Mouse (Mus musculus) intestine, embryonic 16.5 days (tissue): ENCODE data around the gene Gtf3c5. TPM values are rescaled to one million over a fixed set of nuclear protein-coding genes. Genes with fewer than 3 reads are reported as not detected.

Experiments used
- ATAC-seq: fragments of 200-750 bp; cut with Nextera tagmentation; 2 replicates; pipeline ENCODE4 v1.8.0; 2017; ENCODE audit warnings: moderate TSS enrichment, moderate library complexity
- H3K27ac ChIP-seq: fragments of 300-500 bp; sonication (generic); 2 replicates; pipeline ENCODE4 v1.5.1; 2014; ENCODE audit warnings: mild to moderate bottlenecking, low read length
- H3K27me3 ChIP-seq: fragments of 300-500 bp; sonication (generic); replicated peaks from 2 replicates; pipeline ENCODE4 v1.6.1; 2014; ENCODE audit warnings: low read length, control low read depth, mixed read lengths; ENCODE audit not compliant: control insufficient read depth, insufficient read depth
- H3K36me3 ChIP-seq: fragments of 300-500 bp; sonication (generic); 2 replicates; pipeline ENCODE4 v1.6.1; 2014; ENCODE audit warnings: low read length, control low read depth; ENCODE audit not compliant: control insufficient read depth, insufficient read depth
- H3K4me1 ChIP-seq: fragments of 300-500 bp; sonication (generic); 2 replicates; pipeline ENCODE4 v1.6.1; 2014; ENCODE audit warnings: low read length, control low read depth, mixed read lengths; ENCODE audit not compliant: control insufficient read depth, insufficient read depth
- H3K4me2 ChIP-seq: fragments of 300-500 bp; sonication (generic); 2 replicates; pipeline ENCODE4 v1.6.1; 2014; ENCODE audit warnings: low read depth, low read length, control low read depth
- H3K4me3 ChIP-seq: fragments of 300-500 bp; sonication (generic); 2 replicates; pipeline ENCODE4 v1.5.1; 2014; ENCODE audit warnings: mild to moderate bottlenecking, low read length
- H3K9ac ChIP-seq: fragments of 300-500 bp; sonication (generic); 2 replicates; pipeline ENCODE4 v1.6.1; 2014; ENCODE audit warnings: low read depth, low read length
- H3K9me3 ChIP-seq: fragments of 300-500 bp; sonication (generic); 2 replicates; pipeline ENCODE4 v1.6.1; 2016; ENCODE audit warnings: low read length, control low read depth; ENCODE audit not compliant: control insufficient read depth
- WGBS: fragments of 180-500 bp; shearing (Covaris S2); extraction: QIAGEN DNeasy Blood & Tissue Kit; methylation state at CpG from one replicate; pipeline ENCODE4 v1.1.7; 2014; 5-methylcytosine and 5-hydroxymethylcytosine counted together
- polyA plus RNA-seq: library from polyadenylated mRNA; unstranded; fragments of >200 nt; fragmentation: Nextera tagmentation; extraction: Ambion mirVana; gene quantifications from 2 replicates; pipeline ENCODE4 v1.2.1, GENCODE M21; 2015

Gene Gtf3c5
- polyA plus RNA-seq, 1 experiment from 2014 or later = 32.2 TPM

DNA sequence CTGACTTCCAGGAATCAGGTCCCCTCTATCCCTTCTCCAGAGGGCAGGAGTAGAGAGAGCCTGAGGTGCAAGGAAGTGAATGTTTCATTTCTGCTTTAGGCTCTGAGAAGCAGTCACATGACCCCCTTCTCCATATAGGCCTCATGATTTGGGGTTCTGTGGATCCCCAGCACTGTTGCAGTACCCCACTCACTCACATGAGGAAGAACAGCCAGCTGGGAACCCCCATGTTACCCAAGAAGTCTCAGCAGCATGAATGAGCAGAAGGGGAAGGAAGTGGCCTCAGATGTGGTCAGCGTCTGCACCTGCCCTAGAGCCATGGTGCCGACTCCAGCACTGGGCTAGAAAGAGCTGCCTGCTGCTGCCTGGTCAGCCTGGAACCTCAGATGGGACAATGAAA is 43.6 kb downstream of the Gtf3c5 start:
- Histone ChIP-seq H3K27ac (peak overlapping the region; percentile 44), H3K27me3 (no peaks in the 10 kb centered on the region), H3K9ac (peak overlapping the region; percentile 38; the same call in 1 of the 2 replicates), H3K9me3 (no peaks in the 10 kb centered on the region), H3K4me3 (no peak overlapping the region), H3K4me1 (peaks cover 60% of the 10 kb centered on the region), H3K4me2 (no peak overlapping the region), H3K36me3 (peaks cover 5% of the 10 kb centered on the region; the same call in 1 of the 2 replicates)
- WGBS = 70% methylated on average over 2 of the region's 2 CpGs
- ATAC-seq = no peak

DNA sequence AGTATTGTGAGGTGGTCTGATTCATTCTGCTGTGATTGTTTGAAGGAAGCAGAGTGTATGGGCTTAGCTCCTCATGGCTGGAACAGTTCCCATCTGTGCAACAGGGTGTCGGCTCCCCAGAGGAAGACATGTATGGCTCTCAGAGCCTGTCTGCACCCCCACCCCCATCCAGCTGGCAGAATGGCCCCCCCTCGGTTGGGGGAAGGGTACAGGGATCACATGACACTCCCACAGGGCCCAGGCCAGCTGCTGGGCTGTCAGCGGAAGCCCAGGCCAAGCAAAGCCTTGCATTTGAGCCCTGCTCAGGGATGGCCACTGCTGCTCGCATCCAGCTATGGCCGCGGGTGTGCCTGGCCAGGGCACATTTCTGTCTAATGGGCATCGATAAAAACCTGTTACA is 44.3 kb downstream of the Gtf3c5 start:
- no peaks in the 10 kb centered on the region for H3K9me3 ChIP-seq
- peaks cover 5% of the 10 kb centered on the region; the same call in 1 of the 2 replicates for H3K36me3 ChIP-seq
- no peaks in the 10 kb centered on the region for H3K27me3 ChIP-seq
- peak; percentile 37; the same call in 1 of the 2 replicates for ATAC-seq
- H3K4me1 ChIP-seq = peaks cover 68% of the 10 kb centered on the region
- H3K9ac ChIP-seq = peak overlapping the region; percentile 38
- no peak overlapping the region for H3K4me3 ChIP-seq
- WGBS = 40% methylated on average over 7 of the region's 7 CpGs
- H3K27ac ChIP-seq = peak overlapping the region; percentile 44
- no peak overlapping the region for H3K4me2 ChIP-seq

GRCm38 (mm10) chr2:28538817-28539128 is 44.8 kb downstream of the Gtf3c5 start:
- Histone ChIP-seq H3K9me3 (no peaks in the 10 kb centered on the region), H3K9ac (0 out of 2 replicates have a peak overlapping the region, but pooled peaks have one; percentile 38), H3K4me2 (no peak overlapping the region), H3K27ac (peak overlapping the region; percentile 44), H3K36me3 (0 out of 2 replicates have a peak, but pooled peaks cover 2% of the 10 kb centered on the region), H3K4me3 (no peak overlapping the region), H3K4me1 (peaks cover 72% of the 10 kb centered on the region), H3K27me3 (no peaks in the 10 kb centered on the region)
- WGBS = 75% methylated on average over 1 of the region's 1 CpGs
- ATAC-seq = no peak

DNA sequence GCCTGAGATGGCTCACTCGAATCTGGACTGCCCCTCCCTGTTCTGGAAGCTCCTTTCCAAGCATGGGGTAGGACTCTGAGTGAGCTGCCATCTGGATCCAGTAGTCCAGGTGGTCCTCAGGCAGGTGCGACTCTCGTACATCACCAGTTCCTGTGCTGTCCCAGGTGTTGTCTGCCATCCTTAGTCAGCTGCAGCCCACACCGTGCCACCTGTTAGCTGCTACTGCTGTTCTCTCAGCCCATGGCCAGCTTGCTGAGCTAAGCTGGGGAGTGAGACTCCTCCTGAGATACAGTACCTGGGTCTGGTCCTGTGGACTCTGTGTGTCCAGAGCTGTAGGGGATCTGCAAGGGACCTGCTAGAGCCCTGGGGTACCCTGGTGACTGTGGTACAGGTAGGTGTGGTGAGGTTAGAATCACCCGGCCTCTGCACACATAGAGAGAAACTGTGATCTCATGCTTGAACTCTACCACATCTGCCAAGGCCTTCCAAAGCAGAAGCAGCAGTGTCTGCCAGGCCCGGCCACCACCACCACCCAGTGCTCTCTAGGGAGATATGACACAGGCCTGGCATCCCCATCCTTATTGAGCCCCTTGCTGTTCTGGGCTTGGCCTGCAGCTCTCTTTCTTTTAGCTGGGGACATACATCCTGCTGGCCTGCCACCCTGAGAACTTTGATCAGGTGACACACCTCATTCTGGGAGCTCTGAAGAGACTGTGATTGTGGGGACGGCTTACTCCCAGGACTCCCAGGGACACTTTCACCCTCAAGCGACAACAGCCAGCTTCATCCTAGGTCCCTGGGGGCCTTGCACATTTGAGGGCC is 45.3 kb downstream of the Gtf3c5 start:
- Histone ChIP-seq H3K4me1 (peaks cover 75% of the 10 kb centered on the region), H3K9ac (peak overlapping the region; percentile 45; the same call in 1 of the 2 replicates)
- WGBS = 68% methylated on average over 8 of the region's 8 CpGs

DNA sequence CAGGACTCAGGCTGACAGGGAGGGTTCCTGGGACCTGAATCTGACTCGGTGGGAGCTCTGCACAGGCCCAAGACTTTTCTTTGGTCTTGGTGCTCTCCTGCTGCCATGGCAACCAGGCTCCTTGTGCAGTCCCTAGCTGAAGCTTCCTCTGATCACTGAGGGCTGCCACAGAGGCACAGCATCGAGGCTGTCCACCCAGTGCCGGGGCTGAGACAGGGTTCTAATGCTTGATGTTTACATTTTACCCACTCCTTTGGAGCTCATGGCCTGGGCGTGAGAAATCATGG is 46.0 kb downstream of the Gtf3c5 start:
- Histone ChIP-seq H3K27ac (peak overlapping the region; percentile 51), H3K9me3 (no peaks in the 10 kb centered on the region), H3K4me3 (no peak overlapping the region), H3K4me2 (no peak overlapping the region), H3K9ac (peak overlapping the region; percentile 45; the same call in 1 of the 2 replicates), H3K4me1 (peaks cover 81% of the 10 kb centered on the region), H3K27me3 (no peaks in the 10 kb centered on the region), H3K36me3 (no peaks in the 10 kb centered on the region)
- no peak for ATAC-seq
- WGBS = 48% methylated on average over 4 of the region's 4 CpGs

More for the DNA sequence above, 45.3 kb downstream of the Gtf3c5 start:
- Histone ChIP-seq H3K9me3 (no peaks in the 10 kb centered on the region), H3K4me3 (no peak overlapping the region), H3K36me3 (0 out of 2 replicates have a peak, but pooled peaks cover 2% of the 10 kb centered on the region), H3K4me2 (no peak overlapping the region), H3K27ac (peak overlapping the region; percentile 51), H3K27me3 (no peaks in the 10 kb centered on the region)
- no peak for ATAC-seq

DNA sequence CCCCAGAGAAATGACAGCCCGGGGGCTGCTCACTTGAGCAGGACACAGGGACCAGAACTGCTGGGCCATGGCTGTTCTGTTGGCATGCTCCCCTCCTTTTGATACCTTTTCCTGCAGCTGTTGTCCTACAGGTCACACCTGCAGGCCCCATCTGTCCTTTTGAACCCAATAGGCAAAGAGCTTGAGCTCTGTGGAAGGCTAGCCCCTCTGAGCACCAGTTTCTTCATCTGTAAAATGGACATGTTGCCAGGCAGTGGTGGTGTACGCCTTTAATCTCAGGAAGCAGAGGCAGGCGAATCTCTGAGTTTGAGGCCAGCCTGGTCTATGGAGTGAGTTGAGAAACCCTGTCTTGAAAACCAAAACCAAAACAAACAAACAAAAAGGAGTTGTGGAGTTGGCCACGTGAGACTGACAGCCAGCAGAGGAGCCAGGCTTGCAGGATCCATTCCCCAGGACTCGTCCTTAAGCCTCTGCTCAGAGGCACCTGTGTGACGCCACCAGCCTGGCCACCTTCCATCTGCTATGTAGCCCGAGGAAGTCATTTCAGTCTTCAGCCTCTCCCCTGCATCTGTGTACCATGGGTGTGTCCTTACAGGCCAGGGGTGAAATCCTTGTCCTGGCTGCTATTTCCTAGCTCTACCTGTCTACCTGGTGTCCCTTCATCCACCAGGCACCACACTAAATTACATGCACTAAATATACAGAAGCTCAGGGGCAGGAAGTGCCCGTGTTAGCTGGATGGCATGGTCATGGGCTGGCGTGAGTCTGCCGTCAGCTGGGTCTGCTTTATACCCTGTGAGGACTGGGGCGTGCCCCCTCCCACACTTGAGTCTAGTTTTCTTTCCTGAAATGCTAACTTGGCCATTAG is 46.6 kb downstream of the Gtf3c5 start:
- no peak overlapping the region for H3K9ac ChIP-seq
- H3K4me2 ChIP-seq = no peak overlapping the region
- peaks cover 87% of the 10 kb centered on the region for H3K4me1 ChIP-seq
- H3K36me3 ChIP-seq = no peaks in the 10 kb centered on the region
- no peak for ATAC-seq
- no peak overlapping the region for H3K4me3 ChIP-seq
- no peaks in the 10 kb centered on the region for H3K27me3 ChIP-seq
- peak overlapping the region; percentile 51 for H3K27ac ChIP-seq
- H3K9me3 ChIP-seq = no peaks in the 10 kb centered on the region
- 67% methylated on average over 11 of the region's 11 CpGs for WGBS

DNA sequence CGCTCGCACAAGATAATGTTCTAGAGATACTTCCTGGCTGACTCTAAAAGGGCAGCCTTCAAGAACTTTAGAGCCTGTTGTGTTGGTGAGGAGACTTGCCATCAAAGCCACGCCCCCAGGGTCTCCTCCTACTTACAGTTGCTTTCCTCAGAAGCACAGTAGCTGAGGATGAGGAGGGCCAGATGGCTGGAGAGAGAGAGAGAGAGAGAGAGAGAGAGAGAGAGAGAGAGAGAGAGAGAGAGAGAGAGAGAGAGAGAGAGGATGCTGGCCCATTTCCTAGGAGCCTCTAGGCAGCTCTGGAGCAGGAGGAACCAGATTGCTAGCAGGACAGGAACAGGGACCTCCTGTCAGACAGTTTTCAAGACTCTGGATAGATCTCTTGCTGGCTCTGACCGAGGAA is 47.4 kb downstream of the Gtf3c5 start:
- no peaks in the 10 kb centered on the region for H3K9me3 ChIP-seq
- peak overlapping the region; percentile 66 for H3K27ac ChIP-seq
- H3K4me2 ChIP-seq = no peak overlapping the region
- no peak overlapping the region for H3K4me3 ChIP-seq
- WGBS = 46% methylated on average over 4 of the region's 4 CpGs
- no peaks in the 10 kb centered on the region for H3K27me3 ChIP-seq
- no peaks in the 10 kb centered on the region for H3K36me3 ChIP-seq
- no peak for ATAC-seq
- peak overlapping the region; percentile 5; the same call in 1 of the 2 replicates for H3K9ac ChIP-seq
- peaks cover 87% of the 10 kb centered on the region for H3K4me1 ChIP-seq

DNA sequence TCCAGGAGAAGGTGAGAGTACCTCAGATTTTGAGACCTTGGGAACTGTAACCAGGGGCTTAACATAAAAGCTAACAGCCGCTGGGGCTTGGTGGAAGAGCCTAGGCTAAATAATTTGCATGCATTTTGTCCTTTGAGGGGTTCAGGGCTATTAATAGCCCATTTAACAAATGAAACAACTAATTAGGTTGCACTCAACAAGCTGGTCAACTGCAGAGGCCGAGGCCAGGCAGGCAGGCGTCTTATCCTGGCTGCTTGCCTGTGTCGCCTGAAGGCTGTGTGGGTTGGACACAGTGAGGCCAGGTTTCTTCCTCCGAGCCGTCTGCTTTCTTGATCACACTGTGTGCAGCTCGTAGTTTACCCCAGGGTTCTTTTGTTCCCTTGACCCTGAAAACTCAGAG is 47.9 kb downstream of the Gtf3c5 start:
- no peak for ATAC-seq

DNA sequence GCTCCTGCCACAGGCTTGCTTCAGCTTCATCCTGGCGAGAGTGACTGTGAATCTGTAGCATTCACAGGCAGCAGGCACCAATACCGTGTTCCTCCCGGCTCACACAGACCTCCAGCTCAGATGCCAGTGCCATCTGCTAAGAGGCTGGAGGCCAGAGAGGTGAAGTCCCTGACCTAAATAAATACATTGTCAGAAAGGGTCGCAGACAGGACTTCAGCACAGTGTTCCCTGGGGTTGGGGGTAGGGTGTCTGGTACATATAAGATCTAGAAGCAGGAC is 48.3 kb downstream of the Gtf3c5 start:
- no peak overlapping the region; the same call in 1 of the 2 replicates for H3K4me3 ChIP-seq
- no peaks in the 10 kb centered on the region for H3K9me3 ChIP-seq
- H3K4me1 ChIP-seq = peaks cover 79% of the 10 kb centered on the region
- H3K27me3 ChIP-seq = no peaks in the 10 kb centered on the region
- peak overlapping the region; percentile 66 for H3K27ac ChIP-seq
- H3K9ac ChIP-seq = peak overlapping the region; percentile 5; the same call in 1 of the 2 replicates
- 44% methylated on average over 4 of the region's 4 CpGs for WGBS
- H3K4me2 ChIP-seq = peak overlapping the region; percentile 83; the same call in 1 of the 2 replicates
- no peak for ATAC-seq
- H3K36me3 ChIP-seq = no peaks in the 10 kb centered on the region

More for the DNA sequence above, 47.9 kb downstream of the Gtf3c5 start:
- H3K9ac ChIP-seq = peak overlapping the region; percentile 5; the same call in 1 of the 2 replicates
- H3K4me1 ChIP-seq = peaks cover 84% of the 10 kb centered on the region
- no peak overlapping the region for H3K4me3 ChIP-seq
- H3K36me3 ChIP-seq = no peaks in the 10 kb centered on the region
- H3K4me2 ChIP-seq = 0 out of 2 replicates have a peak overlapping the region, but pooled peaks have one; percentile 14
- 58% methylated on average over 7 of the region's 7 CpGs for WGBS
- H3K27me3 ChIP-seq = no peaks in the 10 kb centered on the region
- no peaks in the 10 kb centered on the region for H3K9me3 ChIP-seq
- peak overlapping the region; percentile 66 for H3K27ac ChIP-seq
